Mouse (Mus musculus): ENCODE results near the gene Uggt1. TPM values are rescaled to one million over a fixed set of nuclear protein-coding genes. Genes with fewer than 3 reads are reported as not detected.

Uggt1 gene
- polyA plus RNA-seq, 1 experiment, result 30.6 TPM

DNA sequence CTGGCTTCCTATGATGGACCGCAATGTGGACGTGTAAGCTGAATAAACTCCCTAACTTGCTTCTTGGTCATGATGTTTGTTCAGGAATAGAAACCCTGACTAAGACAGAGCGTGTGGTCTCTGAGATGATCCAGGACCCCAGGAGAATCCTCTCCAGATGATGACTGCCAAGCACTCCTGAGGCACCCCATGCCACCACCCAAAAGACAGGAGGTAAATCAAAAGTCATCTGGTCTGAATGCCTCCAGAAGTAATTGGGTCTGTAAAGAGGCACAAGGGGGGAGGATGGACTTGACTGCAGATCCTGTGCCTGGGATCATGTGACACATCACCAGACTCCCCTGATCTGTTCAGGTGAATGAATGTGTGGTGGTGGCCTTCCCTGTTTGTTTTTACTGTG, 131.9 kb downstream of the Uggt1 start:
- DNase-seq (ENCODE audit: low read depth), result no peak
- TF ChIP-seq CTCF (IDR thresholded peaks at IDR 0.05; ENCODE audit: borderline replicate concordance, extremely low read depth, insufficient read depth, insufficient read length) (no peak), POLR2A (IDR thresholded peaks at IDR 0.05; ENCODE audit: borderline replicate concordance, extremely low read depth, insufficient read depth, insufficient read length, poor library complexity, severe bottlenecking) (no peak)

DNA sequence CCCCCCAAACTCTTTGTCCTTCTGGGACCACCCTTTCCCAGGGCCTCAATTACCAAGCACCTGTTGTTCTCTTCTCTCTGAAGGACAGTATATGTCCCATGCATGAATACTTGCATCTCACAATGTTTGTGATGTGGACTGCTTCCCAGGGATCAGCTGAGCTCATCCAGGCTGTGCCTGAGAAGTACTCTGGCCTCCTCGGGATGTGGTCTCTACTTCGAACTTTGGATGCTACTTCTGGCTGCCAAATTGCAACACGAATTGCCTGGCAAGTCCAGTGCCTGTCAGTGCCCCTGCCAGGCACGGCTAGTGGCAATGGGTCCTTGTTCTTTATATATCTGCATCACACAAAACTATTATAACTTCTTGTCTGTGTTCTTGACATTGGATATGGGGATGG, 134.5 kb downstream of the Uggt1 start:
- no peak for DNase-seq (ENCODE audit: low read depth)
- no peak for TF ChIP-seq CTCF (IDR thresholded peaks at IDR 0.05; ENCODE audit: borderline replicate concordance, extremely low read depth, insufficient read depth, insufficient read length)
- TF ChIP-seq POLR2A (IDR thresholded peaks at IDR 0.05; ENCODE audit: borderline replicate concordance, extremely low read depth, insufficient read depth, insufficient read length, poor library complexity, severe bottlenecking), result no peak

DNA sequence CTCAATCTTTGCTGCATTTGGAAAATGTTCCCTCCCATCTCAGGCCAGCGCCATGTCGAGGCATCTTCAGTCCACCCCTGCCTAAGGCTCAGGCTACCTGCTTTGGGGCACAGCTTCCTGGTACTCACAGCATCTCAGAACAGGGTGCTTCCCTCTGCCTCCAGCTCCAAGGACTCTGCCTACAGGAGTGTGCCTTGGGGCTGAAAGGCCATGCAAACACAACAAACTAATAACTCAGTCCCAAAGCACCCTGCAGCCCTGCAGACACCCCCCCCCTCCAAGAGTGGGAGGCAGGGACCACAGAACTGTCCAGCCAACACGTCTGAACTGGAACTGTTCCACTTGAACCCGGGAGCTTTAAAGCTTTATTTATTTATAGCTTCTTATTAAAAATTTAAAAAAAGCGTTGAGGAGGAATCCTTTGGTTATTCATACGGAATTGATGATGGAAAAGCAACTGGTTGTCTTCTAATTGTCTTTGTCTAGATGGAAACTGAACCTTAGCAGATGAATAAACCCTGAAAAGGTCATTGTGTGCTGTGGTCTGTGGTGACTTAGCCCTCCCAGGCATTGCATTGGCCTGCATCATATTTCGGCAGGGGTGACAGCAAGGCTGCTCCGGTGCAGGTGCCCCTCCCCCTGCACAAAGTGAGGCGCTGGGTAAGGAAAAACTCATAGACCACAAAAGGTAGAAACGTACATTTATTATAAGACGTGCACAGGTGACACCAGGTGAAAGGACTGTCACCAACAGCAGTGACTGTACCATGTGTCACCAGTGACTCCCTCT, 138.4 kb downstream of the Uggt1 start:
- TF ChIP-seq CTCF (IDR thresholded peaks at IDR 0.05; ENCODE audit: borderline replicate concordance, extremely low read depth, insufficient read depth, insufficient read length), result no peak
- TF ChIP-seq POLR2A (IDR thresholded peaks at IDR 0.05; ENCODE audit: borderline replicate concordance, extremely low read depth, insufficient read depth, insufficient read length, poor library complexity, severe bottlenecking), result no peak
- DNase-seq (ENCODE audit: low read depth), result no peak

DNA sequence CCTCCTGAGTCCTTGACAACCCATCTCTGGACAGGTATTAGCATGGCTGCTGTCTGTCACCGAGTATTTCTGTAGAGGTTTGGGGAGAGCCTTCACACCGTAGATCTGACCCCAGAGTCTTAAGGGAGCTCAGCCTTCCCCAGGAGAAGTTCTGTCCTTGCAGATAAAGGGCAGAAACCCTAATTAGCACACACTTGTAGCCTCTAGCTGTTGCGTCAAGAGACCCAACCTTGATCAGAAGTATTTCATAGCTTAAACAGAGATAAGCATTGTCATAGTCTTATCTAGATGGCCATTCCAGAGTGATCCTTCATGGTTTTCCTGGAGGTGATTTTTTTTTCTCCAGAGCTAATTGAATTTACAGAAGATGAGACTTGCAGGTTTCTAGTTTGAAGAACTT, 144.1 kb downstream of the Uggt1 start:
- no peak for TF ChIP-seq CTCF (IDR thresholded peaks at IDR 0.05; ENCODE audit: borderline replicate concordance, extremely low read depth, insufficient read depth, insufficient read length)
- no peak for DNase-seq (ENCODE audit: low read depth)

DNA sequence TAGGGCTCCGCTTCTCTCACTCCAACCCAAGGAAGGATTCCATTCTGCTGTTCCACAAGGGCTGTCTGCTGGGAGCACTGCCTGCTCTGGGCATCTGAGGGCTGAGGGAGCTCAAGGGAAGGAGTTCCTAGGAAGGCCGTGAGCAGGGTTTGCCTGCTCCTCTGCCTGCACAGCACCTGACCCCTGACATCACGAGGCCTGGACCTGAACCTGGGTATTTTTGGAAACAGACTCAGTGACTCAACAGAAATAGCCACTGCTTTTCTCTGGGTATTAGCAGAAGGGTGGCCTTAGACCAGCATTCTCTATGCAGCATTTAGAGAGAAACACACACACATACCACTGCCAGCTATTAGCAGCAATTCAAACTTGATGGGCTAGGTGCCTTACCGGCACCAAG, 146.1 kb downstream of the Uggt1 start:
- TF ChIP-seq POLR2A (IDR thresholded peaks at IDR 0.05; ENCODE audit: borderline replicate concordance, extremely low read depth, insufficient read depth, insufficient read length, poor library complexity, severe bottlenecking), result no peak
- TF ChIP-seq CTCF (IDR thresholded peaks at IDR 0.05; ENCODE audit: borderline replicate concordance, extremely low read depth, insufficient read depth, insufficient read length), result no peak

DNA sequence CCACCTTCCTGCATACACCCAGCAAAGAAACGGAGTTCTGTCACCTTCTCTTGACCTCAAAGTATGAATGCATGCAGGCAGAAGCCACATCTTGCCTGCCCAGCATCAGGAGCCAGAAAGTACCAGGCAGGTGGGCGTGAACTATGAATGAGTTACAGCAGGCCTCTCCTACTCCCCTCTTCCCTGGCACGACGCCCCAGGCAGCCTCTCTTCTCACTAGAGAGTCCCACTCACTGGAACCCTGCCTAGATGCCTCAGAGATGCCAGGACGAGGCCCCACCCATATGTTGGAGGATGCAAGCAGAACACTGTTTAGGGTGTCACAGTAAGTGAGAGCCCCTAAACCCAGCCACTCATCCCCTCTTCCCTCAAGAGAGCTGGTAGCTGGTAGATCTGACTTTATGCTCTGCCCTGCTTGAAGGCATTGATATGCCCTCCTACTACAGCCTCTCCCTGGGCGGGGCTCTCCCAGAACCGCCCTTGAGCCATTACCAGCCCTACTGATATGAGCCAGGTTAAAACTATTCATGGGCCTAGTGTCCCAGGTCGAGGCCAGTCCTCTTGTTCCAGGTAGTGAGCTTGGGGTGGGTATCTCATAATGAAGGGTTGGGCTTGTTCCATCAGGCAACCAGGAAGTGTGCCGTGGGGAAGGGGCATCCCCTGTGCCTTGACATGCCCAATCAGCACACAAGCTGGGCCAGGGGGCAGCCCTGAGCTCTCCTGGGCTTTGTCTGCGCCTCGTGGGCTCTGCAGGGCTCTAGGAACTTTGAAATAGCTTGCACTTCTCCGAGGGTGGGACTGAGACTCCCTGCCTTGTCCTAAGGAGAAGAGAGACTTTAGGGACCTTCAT, 148.9 kb downstream of the Uggt1 start:
- peak; percentile 89 for DNase-seq (ENCODE audit: low read depth)
- TF ChIP-seq POLR2A (IDR thresholded peaks at IDR 0.05; ENCODE audit: borderline replicate concordance, extremely low read depth, insufficient read depth, insufficient read length, poor library complexity, severe bottlenecking) (no peak), CTCF (IDR thresholded peaks at IDR 0.05; ENCODE audit: borderline replicate concordance, extremely low read depth, insufficient read depth, insufficient read length) (no peak)

More for the DNA sequence above, 146.1 kb downstream of the Uggt1 start:
- no peak for DNase-seq (ENCODE audit: low read depth)

DNA sequence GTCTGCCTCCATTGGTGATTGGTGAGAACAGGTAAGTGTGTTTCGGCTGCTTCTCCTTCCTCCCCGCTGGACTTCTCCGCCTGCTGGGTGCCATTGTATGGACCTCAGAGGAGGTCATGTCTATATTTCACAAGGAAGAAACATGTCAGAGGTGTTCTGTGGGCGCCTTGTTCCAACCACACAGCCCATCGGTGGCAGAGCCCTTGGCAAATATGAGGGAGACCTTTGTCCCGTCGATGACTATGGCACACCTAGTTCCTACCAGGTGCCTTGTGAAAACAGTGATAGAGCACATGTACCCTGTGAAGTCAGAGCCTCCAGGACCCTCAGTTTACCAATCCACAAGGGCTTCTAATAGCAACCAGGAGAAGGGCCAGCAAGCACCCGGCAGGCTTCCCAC, 150.8 kb downstream of the Uggt1 start:
- TF ChIP-seq POLR2A (IDR thresholded peaks at IDR 0.05; ENCODE audit: borderline replicate concordance, extremely low read depth, insufficient read depth, insufficient read length, poor library complexity, severe bottlenecking) (no peak), CTCF (IDR thresholded peaks at IDR 0.05; ENCODE audit: borderline replicate concordance, extremely low read depth, insufficient read depth, insufficient read length) (no peak)
- DNase-seq (ENCODE audit: low read depth), result no peak

DNA sequence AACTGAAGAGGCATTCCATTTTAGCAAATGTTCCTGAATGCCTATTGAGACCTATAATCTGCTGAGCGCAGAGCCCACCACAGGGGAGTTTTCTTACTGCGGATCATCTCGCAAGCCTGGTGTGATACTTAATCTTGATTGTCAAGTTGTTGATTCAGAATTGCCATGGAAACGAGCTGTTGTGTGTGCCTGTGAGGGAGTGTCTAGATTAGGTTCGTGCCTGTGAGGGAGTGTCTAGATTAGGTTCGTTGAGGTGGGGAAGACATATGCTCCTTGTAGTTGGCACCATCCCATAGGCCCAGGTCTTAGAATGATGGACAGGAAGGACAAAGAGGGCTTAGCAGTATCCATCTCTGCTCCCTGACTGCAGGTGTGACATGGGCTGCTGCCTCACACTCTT, 153.3 kb downstream of the Uggt1 start:
- DNase-seq (ENCODE audit: low read depth), result no peak
- TF ChIP-seq POLR2A (IDR thresholded peaks at IDR 0.05; ENCODE audit: borderline replicate concordance, extremely low read depth, insufficient read depth, insufficient read length, poor library complexity, severe bottlenecking), result no peak
- no peak for TF ChIP-seq CTCF (IDR thresholded peaks at IDR 0.05; ENCODE audit: borderline replicate concordance, extremely low read depth, insufficient read depth, insufficient read length)

DNA sequence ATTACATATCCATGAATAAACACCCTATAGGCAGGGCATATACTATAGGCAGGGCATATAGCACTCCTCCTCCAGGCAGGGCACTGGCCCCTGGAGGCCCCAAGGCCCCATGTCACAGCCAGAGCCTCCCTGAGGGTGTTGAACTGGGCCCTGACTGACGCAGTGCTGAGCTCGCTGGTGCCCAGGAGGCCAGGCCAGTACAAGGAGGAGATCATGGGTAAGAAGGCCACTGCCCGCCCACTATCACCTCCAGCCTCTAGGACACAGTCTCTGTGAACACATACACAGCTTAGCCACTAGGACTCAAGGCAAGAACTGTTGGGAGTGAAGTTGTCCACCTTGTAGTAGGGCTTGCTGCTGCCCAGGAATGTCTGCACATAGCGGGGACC, 153.8 kb downstream of the Uggt1 start:
- no peak for DNase-seq (ENCODE audit: low read depth)
- TF ChIP-seq POLR2A (IDR thresholded peaks at IDR 0.05; ENCODE audit: borderline replicate concordance, extremely low read depth, insufficient read depth, insufficient read length, poor library complexity, severe bottlenecking) (no peak), CTCF (IDR thresholded peaks at IDR 0.05; ENCODE audit: borderline replicate concordance, extremely low read depth, insufficient read depth, insufficient read length) (no peak)

Other genes with a start within 250 kb of the Uggt1 start
- 94.1 and 123 TPM in 2 replicates for gene Hs6st1, start 176.3 kb downstream of the Uggt1 start, polyA plus RNA-seq (2012; rRNA removed)
- gene Neurl3, start 30.0 kb upstream of the Uggt1 start, polyA plus RNA-seq (2012; rRNA removed), result 0.87 and 1.3 TPM in 2 replicates
- gene Arid5a, start 63.0 kb upstream of the Uggt1 start, polyA plus RNA-seq (2012; rRNA removed), result 1.8 and 2.8 TPM in 2 replicates
- gene Kansl3, start 124.5 kb upstream of the Uggt1 start, polyA plus RNA-seq (2012; rRNA removed), result 65.6 and 73.9 TPM in 2 replicates
- gene Fer1l5, start 127.6 kb upstream of the Uggt1 start, polyA plus RNA-seq (2012; rRNA removed), result 0.03 and 0.07 TPM in 2 replicates
- 46.8 and 52.8 TPM in 2 replicates for gene Lman2l, start 200.6 kb upstream of the Uggt1 start, polyA plus RNA-seq (2012; rRNA removed)
- 4.5 and 5.4 TPM in 2 replicates for gene Cnnm4, start 226.9 kb upstream of the Uggt1 start, polyA plus RNA-seq (2012; rRNA removed)